Mouse (Mus musculus): Measurements from ENCODE around the gene Tmem104. TPM values are rescaled to one million over a fixed set of nuclear protein-coding genes. Genes with fewer than 3 reads are reported as not detected.
A peak's percentile ranks its signal among the peaks of the same experiment; 100 is the strongest.

Gene Tmem104
- polyA plus RNA-seq, 1 experiment from 2014 or later: 6.5 TPM

- Histone ChIP-seq H3K36me3 (ENCODE audit: control insufficient read depth, insufficient read depth, low read length) (peaks cover 15% of the 10 kb centered on the region; the same call in 1 of the 2 replicates), H3K9me3 (ENCODE audit: control insufficient read depth, low read length) (no peaks in the 10 kb centered on the region), H3K9ac (ENCODE audit: low read length) (peak within 1 kb of the TSS; percentile 61), H3K4me1 (ENCODE audit: control insufficient read depth in 2 of 2, insufficient read depth in 2 of 2, low read length in 2 of 2) (peaks cover 11 to 21% of the 10 kb centered on the region in 2 experiments), H3K4me2 (ENCODE audit: low read length) (peak within 1 kb of the TSS; percentile 84), H3K27me3 (ENCODE audit: control insufficient read depth, insufficient read depth, low read length) (peaks cover 70% of the 10 kb centered on the region), H3K4me3 (ENCODE audit: control insufficient read depth in 1 of 2, insufficient read depth in 1 of 2, low read depth in 1 of 2, low read length in 2 of 2) (peak within 1 kb of the TSS; percentile 28 to 46), H3K27ac (replicated peaks in 1 of 2; ENCODE audit: control insufficient read depth in 1 of 2, insufficient read depth in 1 of 2, low read depth in 2 of 2, low read length in 2 of 2) (no peak within 1 kb of the TSS)
- WGBS: 7% methylated on average over 49 of the region's 50 CpGs
- no peak for ATAC-seq (ENCODE audit: insufficient number of reproducible peaks, insufficient read depth, low FRiP score, low read depth)
Observed at GRCm38 (mm10) chr11:115267061-115267883, 80.0 kb downstream of the Tmem104 start, which contains the start of gene Grin2c. TSS of gene Grin2c (minus strand) at chr11:115267243.

GRCm38 (mm10) chr11:115267958-115268357, 80.7 kb downstream of the Tmem104 start:
- WGBS: 79% methylated on average over 11 of the region's 11 CpGs
- peaks cover 10 to 21% of the 10 kb centered on the region in 2 experiments for H3K4me1 ChIP-seq (ENCODE audit: control insufficient read depth in 2 of 2, insufficient read depth in 2 of 2, low read length in 2 of 2)
- peaks cover 15% of the 10 kb centered on the region; the same call in 1 of the 2 replicates for H3K36me3 ChIP-seq (ENCODE audit: control insufficient read depth, insufficient read depth, low read length)
- H3K4me2 ChIP-seq (ENCODE audit: low read length): no peak overlapping the region
- no peak overlapping the region for H3K4me3 ChIP-seq (ENCODE audit: control insufficient read depth in 1 of 2, insufficient read depth in 1 of 2, low read depth in 1 of 2, low read length in 2 of 2)
- H3K9me3 ChIP-seq (ENCODE audit: control insufficient read depth, low read length): no peaks in the 10 kb centered on the region
- no peak for ATAC-seq (ENCODE audit: insufficient number of reproducible peaks, insufficient read depth, low FRiP score, low read depth)
- no peak overlapping the region for H3K27ac ChIP-seq (replicated peaks in 1 of 2; ENCODE audit: control insufficient read depth in 1 of 2, insufficient read depth in 1 of 2, low read depth in 2 of 2, low read length in 2 of 2)
- peaks cover 63% of the 10 kb centered on the region for H3K27me3 ChIP-seq (ENCODE audit: control insufficient read depth, insufficient read depth, low read length)
- H3K9ac ChIP-seq (ENCODE audit: low read length): no peak overlapping the region

- 89% methylated on average over 27 of the region's 27 CpGs for WGBS
- H3K27ac ChIP-seq (replicated peaks in 1 of 2; ENCODE audit: control insufficient read depth in 1 of 2, insufficient read depth in 1 of 2, low read depth in 2 of 2, low read length in 2 of 2): no peak overlapping the region
- H3K27me3 ChIP-seq (ENCODE audit: control insufficient read depth, insufficient read depth, low read length): peaks cover 49% of the 10 kb centered on the region
- peaks cover 10 to 21% of the 10 kb centered on the region in 2 experiments for H3K4me1 ChIP-seq (ENCODE audit: control insufficient read depth in 2 of 2, insufficient read depth in 2 of 2, low read length in 2 of 2)
- H3K9me3 ChIP-seq (ENCODE audit: control insufficient read depth, low read length): no peaks in the 10 kb centered on the region
- ATAC-seq (ENCODE audit: insufficient number of reproducible peaks, insufficient read depth, low FRiP score, low read depth): no peak
- H3K9ac ChIP-seq (ENCODE audit: low read length): no peak overlapping the region
- no peak overlapping the region for H3K4me3 ChIP-seq (ENCODE audit: control insufficient read depth in 1 of 2, insufficient read depth in 1 of 2, low read depth in 1 of 2, low read length in 2 of 2)
- peaks cover 15% of the 10 kb centered on the region; the same call in 1 of the 2 replicates for H3K36me3 ChIP-seq (ENCODE audit: control insufficient read depth, insufficient read depth, low read length)
- H3K4me2 ChIP-seq (ENCODE audit: low read length): no peak overlapping the region
Observed at GRCm38 (mm10) chr11:115269330-115270066, 82.2 kb downstream of the Tmem104 start.

- 26% methylated on average over 19 of the region's 19 CpGs for WGBS
Observed at GRCm38 (mm10) chr11:115270148-115270861, 83.0 kb downstream of the Tmem104 start.

GRCm38 (mm10) chr11:115271052-115271451, 83.8 kb downstream of the Tmem104 start:
- no peak for ATAC-seq (ENCODE audit: insufficient number of reproducible peaks, insufficient read depth, low FRiP score, low read depth)
- Histone ChIP-seq H3K9ac (ENCODE audit: low read length) (no peak overlapping the region), H3K4me3 (ENCODE audit: control insufficient read depth in 1 of 2, insufficient read depth in 1 of 2, low read depth in 1 of 2, low read length in 2 of 2) (no peak overlapping the region), H3K4me1 (ENCODE audit: control insufficient read depth in 2 of 2, insufficient read depth in 2 of 2, low read length in 2 of 2) (peaks cover 12 to 13% of the 10 kb centered on the region in 2 experiments), H3K36me3 (ENCODE audit: control insufficient read depth, insufficient read depth, low read length) (peaks cover 15% of the 10 kb centered on the region; the same call in 1 of the 2 replicates), H3K27me3 (ENCODE audit: control insufficient read depth, insufficient read depth, low read length) (peaks cover 33% of the 10 kb centered on the region), H3K9me3 (ENCODE audit: control insufficient read depth, low read length) (no peaks in the 10 kb centered on the region), H3K4me2 (ENCODE audit: low read length) (no peak overlapping the region), H3K27ac (replicated peaks in 1 of 2; ENCODE audit: control insufficient read depth in 1 of 2, insufficient read depth in 1 of 2, low read depth in 2 of 2, low read length in 2 of 2) (no peak overlapping the region)
- 77% methylated on average over 9 of the region's 9 CpGs for WGBS

More at GRCm38 (mm10) chr11:115270148-115270861, 83.0 kb downstream of the Tmem104 start:
- H3K4me2 ChIP-seq (ENCODE audit: low read length): no peak overlapping the region
- no peak for ATAC-seq (ENCODE audit: insufficient number of reproducible peaks, insufficient read depth, low FRiP score, low read depth)
- H3K27ac ChIP-seq (replicated peaks in 1 of 2; ENCODE audit: control insufficient read depth in 1 of 2, insufficient read depth in 1 of 2, low read depth in 2 of 2, low read length in 2 of 2): no peak overlapping the region
- peaks cover 7 to 18% of the 10 kb centered on the region in 2 experiments for H3K4me1 ChIP-seq (ENCODE audit: control insufficient read depth in 2 of 2, insufficient read depth in 2 of 2, low read length in 2 of 2)
- no peak overlapping the region for H3K4me3 ChIP-seq (ENCODE audit: control insufficient read depth in 1 of 2, insufficient read depth in 1 of 2, low read depth in 1 of 2, low read length in 2 of 2)
- H3K9me3 ChIP-seq (ENCODE audit: control insufficient read depth, low read length): no peaks in the 10 kb centered on the region
- H3K9ac ChIP-seq (ENCODE audit: low read length): no peak overlapping the region
- peaks cover 15% of the 10 kb centered on the region; the same call in 1 of the 2 replicates for H3K36me3 ChIP-seq (ENCODE audit: control insufficient read depth, insufficient read depth, low read length)
- peaks cover 41% of the 10 kb centered on the region for H3K27me3 ChIP-seq (ENCODE audit: control insufficient read depth, insufficient read depth, low read length)

GRCm38 (mm10) chr11:115271481-115271880, 84.2 kb downstream of the Tmem104 start:
- H3K27me3 ChIP-seq (ENCODE audit: control insufficient read depth, insufficient read depth, low read length): peaks cover 29% of the 10 kb centered on the region
- H3K27ac ChIP-seq (replicated peaks in 1 of 2; ENCODE audit: control insufficient read depth in 1 of 2, insufficient read depth in 1 of 2, low read depth in 2 of 2, low read length in 2 of 2): no peak overlapping the region
- no peak overlapping the region for H3K9ac ChIP-seq (ENCODE audit: low read length)
- H3K4me3 ChIP-seq (ENCODE audit: control insufficient read depth in 1 of 2, insufficient read depth in 1 of 2, low read depth in 1 of 2, low read length in 2 of 2): no peak overlapping the region
- H3K4me1 ChIP-seq (ENCODE audit: control insufficient read depth in 2 of 2, insufficient read depth in 2 of 2, low read length in 2 of 2): peaks cover 12 to 13% of the 10 kb centered on the region in 2 experiments
- 73% methylated on average over 10 of the region's 10 CpGs for WGBS
- H3K9me3 ChIP-seq (ENCODE audit: control insufficient read depth, low read length): no peaks in the 10 kb centered on the region
- ATAC-seq (ENCODE audit: insufficient number of reproducible peaks, insufficient read depth, low FRiP score, low read depth): no peak
- H3K36me3 ChIP-seq (ENCODE audit: control insufficient read depth, insufficient read depth, low read length): peaks cover 15% of the 10 kb centered on the region; the same call in 1 of the 2 replicates
- no peak overlapping the region for H3K4me2 ChIP-seq (ENCODE audit: low read length)

GRCm38 (mm10) chr11:115272894-115273498, 85.7 kb downstream of the Tmem104 start:
- peaks cover 15% of the 10 kb centered on the region; the same call in 1 of the 2 replicates for H3K36me3 ChIP-seq (ENCODE audit: control insufficient read depth, insufficient read depth, low read length)

More at GRCm38 (mm10) chr11:115272894-115273498, 85.7 kb downstream of the Tmem104 start:
- Histone ChIP-seq H3K4me1 (ENCODE audit: control insufficient read depth in 2 of 2, insufficient read depth in 2 of 2, low read length in 2 of 2) (peaks cover 10% of the 10 kb centered on the region in 2 experiments), H3K9ac (ENCODE audit: low read length) (no peak overlapping the region), H3K27ac (replicated peaks in 1 of 2; ENCODE audit: control insufficient read depth in 1 of 2, insufficient read depth in 1 of 2, low read depth in 2 of 2, low read length in 2 of 2) (no peak overlapping the region), H3K4me3 (ENCODE audit: control insufficient read depth in 1 of 2, insufficient read depth in 1 of 2, low read depth in 1 of 2, low read length in 2 of 2) (no peak overlapping the region), H3K9me3 (ENCODE audit: control insufficient read depth, low read length) (no peaks in the 10 kb centered on the region), H3K27me3 (ENCODE audit: control insufficient read depth, insufficient read depth, low read length) (peaks cover 14% of the 10 kb centered on the region), H3K4me2 (ENCODE audit: low read length) (no peak overlapping the region)
- 60% methylated on average over 10 of the region's 10 CpGs for WGBS
- no peak for ATAC-seq (ENCODE audit: insufficient number of reproducible peaks, insufficient read depth, low FRiP score, low read depth)
